Mouse (Mus musculus) CH12.LX (cell line): ENCODE data around the gene Anxa3. TPM values are rescaled to one million over a fixed set of nuclear protein-coding genes. Genes with fewer than 3 reads are reported as not detected.

Source experiments
- DNase-seq: peaks from one replicate; pipeline ENCODE4 v3.0.0-alpha.2; 2013; ENCODE audit errors: extremely low read depth
- H3K27ac ChIP-seq: 2 replicates; pipeline ENCODE4 v1.5.1; 2012; ENCODE audit warnings: low read depth, mild to moderate bottlenecking, control low read depth, moderate library complexity; ENCODE audit not compliant: insufficient read depth
- H3K27me3 ChIP-seq: replicated peaks from 2 replicates; pipeline ENCODE3; 2012; ENCODE audit warnings: inconsistent platforms
- H3K36me3 ChIP-seq, 2 experiments: replicated peaks in 1 of 2; 2 replicates each; pipeline versions ENCODE3 to v1.6.1; 2012; ENCODE audit warnings: inconsistent platforms in 1 of 2, low read length in 1 of 2, mild to moderate bottlenecking in 1 of 2, mixed read lengths in 1 of 2, moderate library complexity in 1 of 2; ENCODE audit not compliant: control insufficient read depth in 1 of 2, insufficient read depth in 1 of 2
- H3K4me1 ChIP-seq, 2 experiments: 2 replicates each; pipeline ENCODE4 v1.6.1; 2012; ENCODE audit warnings: inconsistent platforms in 1 of 2, moderate library complexity in 1 of 2; ENCODE audit not compliant: insufficient read depth in 2 of 2, control insufficient read depth in 1 of 2
- H3K4me2 ChIP-seq: 2 replicates; pipeline ENCODE4 v1.6.1; 2012; ENCODE audit warnings: low read depth, mild to moderate bottlenecking, control low read depth; ENCODE audit not compliant: poor library complexity, insufficient read depth, severe bottlenecking
- H3K4me3 ChIP-seq, 3 experiments: fragments of 150-350 bp in 1 of 3; sonication (generic) in 1 of 3; replicated peaks in 1 of 3; 2 replicates each; pipeline versions ENCODE3 to v1.5.1; 2011 to 2012; ENCODE audit warnings: low read depth in 2 of 3, low read length in 2 of 3, mild to moderate bottlenecking in 2 of 3, moderate library complexity in 2 of 3, control low read depth in 1 of 3, improper control_type of control experiment in 1 of 3, inconsistent platforms in 1 of 3, mixed read lengths in 1 of 3; ENCODE audit not compliant: poor library complexity in 1 of 3
- H3K79me2 ChIP-seq: replicated peaks from 2 replicates; pipeline ENCODE4 v1.6.1; 2012; ENCODE audit warnings: mild to moderate bottlenecking, moderate library complexity; ENCODE audit not compliant: control insufficient read depth, poor library complexity, insufficient read depth, severe bottlenecking; ENCODE audit errors: extremely low read depth
- H3K9ac ChIP-seq: 2 replicates; pipeline ENCODE4 v1.6.1; 2012; ENCODE audit warnings: low read depth, mild to moderate bottlenecking, control low read depth, moderate library complexity; ENCODE audit not compliant: insufficient read depth
- H3K9me3 ChIP-seq: replicated peaks from 2 replicates; pipeline ENCODE3; 2012; ENCODE audit warnings: low read length, inconsistent platforms, mixed read lengths
- CTCF ChIP-seq, 2 experiments: IDR thresholded peaks in 1 of 2; conservative IDR thresholded peaks in 1 of 2; 2 replicates each; pipeline ENCODE4 v1.5.1; 2011 to 2012; ENCODE audit warnings: low read depth in 2 of 2, low read length in 2 of 2, improper control_type of control experiment in 1 of 2, inconsistent platforms in 1 of 2, mild to moderate bottlenecking in 1 of 2, moderate library complexity in 1 of 2
- ETS1 ChIP-seq: conservative IDR thresholded peaks from 2 replicates; pipeline ENCODE4 v1.6.1; 2012; ENCODE audit warnings: low read depth, mild to moderate bottlenecking, inconsistent platforms, low read length, improper control_type of control experiment, moderate library complexity
- HCFC1 ChIP-seq: IDR thresholded peaks from 2 replicates; pipeline ENCODE4 v1.6.1; 2012; ENCODE audit warnings: low read depth, mild to moderate bottlenecking, inconsistent platforms, low read length, improper control_type of control experiment
- IRF4 ChIP-seq: IDR thresholded peaks from 2 replicates; pipeline ENCODE4 v1.6.1; 2014; ENCODE audit warnings: low read depth, mild to moderate bottlenecking, inconsistent platforms, low read length, improper control_type of control experiment
- JUN ChIP-seq: IDR thresholded peaks from 2 replicates; pipeline ENCODE4 v1.6.1; 2011; ENCODE audit warnings: low read depth, mild to moderate bottlenecking, low read length, improper control_type of control experiment, moderate library complexity; ENCODE audit not compliant: insufficient read depth
- JUND ChIP-seq: conservative IDR thresholded peaks from 2 replicates; pipeline ENCODE4 v1.6.1; 2011; ENCODE audit warnings: low read depth, low read length, improper control_type of control experiment
- KAT2A ChIP-seq: IDR thresholded peaks from 2 replicates; pipeline ENCODE4 v1.6.1; 2012; ENCODE audit warnings: low read length, improper control_type of control experiment, inconsistent platforms; ENCODE audit not compliant: insufficient replicate concordance
- MXI1 ChIP-seq: IDR thresholded peaks from 2 replicates; pipeline ENCODE4 v1.6.1; 2011; ENCODE audit warnings: mild to moderate bottlenecking, low read depth, low read length, improper control_type of control experiment
- MYC ChIP-seq: IDR thresholded peaks from 2 replicates; pipeline ENCODE4 v1.6.1; 2011; ENCODE audit warnings: low read depth, mild to moderate bottlenecking, improper control_type of control experiment, low read length
- NRF1 ChIP-seq: IDR thresholded peaks from 2 replicates; pipeline ENCODE4 v1.6.1; 2014; ENCODE audit warnings: low read depth, mild to moderate bottlenecking, inconsistent platforms, low read length, improper control_type of control experiment, moderate library complexity
- RAD21 ChIP-seq: IDR thresholded peaks from 2 replicates; pipeline ENCODE4 v1.6.1; 2011; ENCODE audit warnings: low read depth, mild to moderate bottlenecking, low read length, improper control_type of control experiment, moderate library complexity
- SIN3A ChIP-seq: IDR thresholded peaks from 2 replicates; pipeline ENCODE4 v1.6.1; 2012; ENCODE audit warnings: low read length, improper control_type of control experiment, inconsistent platforms
- SMC3 ChIP-seq: IDR thresholded peaks from 2 replicates; pipeline ENCODE4 v1.6.1; 2011; ENCODE audit warnings: low read depth, low read length, improper control_type of control experiment
- USF2 ChIP-seq: conservative IDR thresholded peaks from 2 replicates; pipeline ENCODE4 v1.6.1; 2011; ENCODE audit warnings: low read depth, low read length, improper control_type of control experiment
- ZC3H11A ChIP-seq: IDR thresholded peaks from 2 replicates; pipeline ENCODE4 v1.6.1; 2012; ENCODE audit warnings: low read depth, mild to moderate bottlenecking, inconsistent platforms, low read length, improper control_type of control experiment
- dilution Hi-C: fragments of 300-500 bp; cut with MboI; formaldehyde crosslinking; loops from 2 replicates; pipeline ENCODE4 v1.14.3; 2020; ENCODE audit warnings: low sequenced_read_pairs; ENCODE audit not compliant: extremely low pct_unique_long_range_greater_than_20kb, extremely low pct_ligation_motif_present
- in situ Hi-C: fragments of 300-500 bp; cut with MboI; formaldehyde crosslinking; loops from 3 replicates; pipeline ENCODE4 v1.14.3; 2019; ENCODE audit warnings: low sequenced_read_pairs, low pct_ligation_motif_present, low pct_unique_long_range_greater_than_20kb, mixed read lengths
- polyA plus RNA-seq: library from polyadenylated mRNA; unstranded; fragments of >175 nt; gene quantifications from 2 replicates; pipeline ENCODE4 v1.2.1, GENCODE M21; 2012; ENCODE audit warnings: low read depth; ENCODE audit not compliant: insufficient read length
- total RNA-seq, 2 experiments: library from RNA; depleted of rRNA; stranded (reverse); fragments of 300-350 nt in 1 of 2; fragments of >200 nt in 1 of 2; gene quantifications; 2 replicates each; pipeline ENCODE4 v1.2.3; 2012 to 2014

The Anxa3 gene
- total and polyA plus RNA-seq, 3 experiments, result 1.4 TPM; not detected in 2

- peaks cover 11 to 23% of the 10 kb centered on the region in 2 experiments; a peak in 3 of 4 replicates for H3K4me1 ChIP-seq
- H3K36me3 ChIP-seq, result no peaks in the 10 kb centered on the region
- H3K27me3 ChIP-seq, result no peaks in the 10 kb centered on the region
- no peaks in the 10 kb centered on the region for H3K79me2 ChIP-seq
- no peak overlapping the region for H3K9ac ChIP-seq
- no peak overlapping the region for H3K4me3 ChIP-seq
- H3K4me2 ChIP-seq, result no peak overlapping the region
- in situ Hi-C loops, result loop anchor here (10.0 kb wide), 1 partner anchor 201 kb away; no protein-coding TSS in a partner anchor
- DNase-seq, result no peak
- TF ChIP-seq NRF1 (no peak), ETS1 (no peak), KAT2A (no peak), MYC (no peak), USF2 (no peak), MXI1 (no peak), HCFC1 (no peak)
- TF ChIP-seq, all 38 proteins: peak for 0
- Histone ChIP-seq H3K9me3 (no peaks in the 10 kb centered on the region), H3K27ac (no peak overlapping the region)
- dilution Hi-C loops, result no loop called here
These were observed 60.3 kb downstream of the Anxa3 start for GRCm38 (mm10) chr5:96853451-96853850.

GRCm38 (mm10) chr5:96854350-96854749 lies 61.2 kb downstream of the Anxa3 start:
- H3K4me3 ChIP-seq, result no peak overlapping the region
- no peak for TF ChIP-seq HCFC1
- no peak for TF ChIP-seq SIN3A
- TF ChIP-seq CTCF (conservative IDR thresholded peaks at IDR 0.05 in 1 of 2, IDR thresholded peaks at IDR 0.05 in 1 of 2; ENCODE audit: low read depth in 2 of 2, low read length in 2 of 2), result peak in 1 of 2 experiments; percentile 76; a peak in 2 of 4 replicates
- peak; percentile 80 for TF ChIP-seq RAD21
- peak; percentile 83 for TF ChIP-seq SMC3
- peak; percentile 53; the same call in 1 of the 2 replicates for TF ChIP-seq ZC3H11A
- no peak for TF ChIP-seq JUND
- 0 out of 2 replicates have a peak, but pooled peaks have one; percentile 7 for TF ChIP-seq IRF4
- no peak for TF ChIP-seq JUN
- H3K27me3 ChIP-seq, result no peaks in the 10 kb centered on the region
- no peaks in the 10 kb centered on the region for H3K79me2 ChIP-seq
- dilution Hi-C loops, result no loop called here
- H3K9ac ChIP-seq, result no peak overlapping the region
- H3K9me3 ChIP-seq, result no peaks in the 10 kb centered on the region
- H3K4me1 ChIP-seq, result peaks cover 11 to 23% of the 10 kb centered on the region in 2 experiments; a peak in 3 of 4 replicates
- DNase-seq, result peak; percentile 22
- no peak overlapping the region for H3K27ac ChIP-seq
- no peak overlapping the region for H3K4me2 ChIP-seq
- in situ Hi-C loops, result loop anchor here (10.0 kb wide), 1 partner anchor 200 kb away; no protein-coding TSS in a partner anchor
- no peaks in the 10 kb centered on the region for H3K36me3 ChIP-seq
